Mouse (Mus musculus) hindbrain, embryonic 13.5 days (tissue): ENCODE measurements around the gene Parp1. TPM values are rescaled to one million over a fixed set of nuclear protein-coding genes. Genes with fewer than 3 reads are reported as not detected.

ENCODE experiments used
- ATAC-seq: fragments of 200-750 bp; cut with Nextera tagmentation; 2 replicates; pipeline ENCODE4 v1.8.0; 2017; ENCODE audit warnings: moderate TSS enrichment; ENCODE audit not compliant: low FRiP score
- H3K27ac ChIP-seq: fragments of 300-500 bp; sonication (generic); 2 replicates; pipeline ENCODE4 v1.5.1; 2015; ENCODE audit warnings: inconsistent platforms, mild to moderate bottlenecking, moderate library complexity
- H3K27me3 ChIP-seq: fragments of 300-500 bp; sonication (generic); 2 replicates; pipeline ENCODE4 v1.6.1; 2015; ENCODE audit warnings: mild to moderate bottlenecking, inconsistent platforms
- H3K36me3 ChIP-seq: fragments of 300-500 bp; sonication (generic); 2 replicates; pipeline ENCODE4 v1.6.1; 2015; ENCODE audit warnings: mild to moderate bottlenecking, inconsistent platforms
- H3K4me1 ChIP-seq: fragments of 300-500 bp; sonication (generic); replicated peaks from 2 replicates; pipeline ENCODE4 v1.6.1; 2015; ENCODE audit warnings: inconsistent platforms
- H3K4me2 ChIP-seq: fragments of 300-500 bp; sonication (generic); 2 replicates; pipeline ENCODE4 v1.6.1; 2015; ENCODE audit warnings: inconsistent platforms, mild to moderate bottlenecking, moderate library complexity
- H3K4me3 ChIP-seq: fragments of 300-500 bp; sonication (generic); 2 replicates; pipeline ENCODE4 v1.5.1; 2015; ENCODE audit warnings: mild to moderate bottlenecking, inconsistent platforms
- H3K9ac ChIP-seq: fragments of 300-500 bp; sonication (generic); 2 replicates; pipeline ENCODE4 v1.6.1; 2015; ENCODE audit warnings: mild to moderate bottlenecking, inconsistent platforms
- H3K9me3 ChIP-seq: fragments of 300-500 bp; sonication (generic); 2 replicates; pipeline ENCODE4 v1.6.1; 2016; ENCODE audit warnings: inconsistent platforms
- WGBS: fragments of 180-500 bp; shearing (Covaris S2); methylation state at CpG from one replicate; pipeline ENCODE4 v1.1.7; 2015; 5-methylcytosine and 5-hydroxymethylcytosine counted together
- polyA plus RNA-seq: library from polyadenylated mRNA; unstranded; fragments of >200 nt; fragmentation: Nextera tagmentation; extraction: Ambion mirVana; gene quantifications from 2 replicates; pipeline ENCODE4 v1.2.1, GENCODE M21; 2015

Gene Parp1
- polyA plus RNA-seq, 1 experiment from 2014 or later = 113 TPM

DNA sequence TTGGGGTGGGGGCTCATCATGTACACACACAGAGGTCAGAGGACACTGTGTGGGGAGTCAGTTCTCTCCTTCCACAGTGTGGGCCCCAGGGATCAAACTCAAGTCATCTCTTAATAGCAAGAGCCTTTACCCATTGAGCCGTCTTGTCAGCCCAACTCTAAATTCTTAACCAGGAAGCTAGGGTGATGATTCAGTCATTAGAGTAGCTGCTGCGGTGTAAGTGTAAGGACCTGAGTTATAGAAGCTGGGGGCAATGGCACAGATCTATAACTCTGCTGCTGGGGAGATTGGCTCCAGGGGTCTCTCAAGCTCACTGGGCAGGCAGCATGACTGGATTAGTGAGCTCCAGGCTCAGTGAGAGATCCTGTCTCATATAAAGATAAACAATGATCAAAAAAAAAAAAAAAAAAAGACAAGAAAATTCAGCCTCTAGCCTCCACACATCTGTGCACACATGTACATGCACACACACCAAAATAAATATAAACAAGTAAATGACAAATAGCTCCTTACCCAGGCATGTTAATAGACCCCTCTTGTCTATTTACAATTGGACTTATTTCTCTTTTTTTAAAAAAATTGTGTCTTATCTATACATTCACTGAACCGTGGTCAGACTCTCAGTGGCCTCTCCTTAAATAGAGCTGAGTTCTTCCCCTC, 25.9 kb upstream of the Parp1 start:
- H3K36me3 ChIP-seq = no peaks in the 10 kb centered on the region
- WGBS = 89% methylated on average over 3 of the region's 3 CpGs
- no peak overlapping the region for H3K4me3 ChIP-seq
- ATAC-seq = no peak
- H3K9me3 ChIP-seq = no peaks in the 10 kb centered on the region
- H3K4me1 ChIP-seq = peaks cover 23% of the 10 kb centered on the region
- 0 out of 2 replicates have a peak, but pooled peaks cover 2% of the 10 kb centered on the region for H3K27me3 ChIP-seq
- H3K4me2 ChIP-seq = no peak overlapping the region
- no peak overlapping the region for H3K27ac ChIP-seq
- no peak overlapping the region for H3K9ac ChIP-seq

DNA sequence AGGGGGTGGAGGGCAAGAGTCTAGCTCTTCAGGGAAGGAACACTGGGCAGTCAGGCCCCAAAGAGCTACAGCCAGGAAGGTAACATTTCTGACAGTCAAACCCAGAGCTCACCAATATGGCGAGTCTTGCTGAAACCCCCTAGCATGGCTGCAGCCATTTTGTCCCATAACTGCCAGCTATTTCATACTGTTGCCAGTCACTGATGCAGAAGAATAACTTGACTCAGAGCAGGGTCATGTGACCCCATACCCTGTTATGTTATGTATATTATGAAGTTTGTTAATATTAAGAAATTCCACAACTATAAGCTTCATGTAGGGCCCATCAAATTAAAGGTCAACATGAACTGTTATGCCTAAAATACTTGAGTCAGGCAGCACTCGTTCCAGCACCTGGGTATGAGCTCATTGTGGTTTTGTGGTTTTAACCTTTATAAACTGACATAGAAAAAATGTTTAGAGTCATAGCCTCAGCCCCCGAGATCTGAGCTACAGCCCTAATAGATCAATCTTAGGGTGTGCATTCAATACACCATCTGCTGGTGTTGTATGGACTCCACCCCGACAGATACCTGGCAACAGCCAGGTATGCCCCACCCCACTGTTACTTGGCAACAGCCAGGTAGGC, 22.7 kb upstream of the Parp1 start:
- H3K27ac ChIP-seq = no peak overlapping the region
- no peak overlapping the region for H3K9ac ChIP-seq
- no peak overlapping the region for H3K4me2 ChIP-seq
- H3K36me3 ChIP-seq = no peaks in the 10 kb centered on the region
- H3K4me1 ChIP-seq = peaks cover 41% of the 10 kb centered on the region
- WGBS = 77% methylated on average over 4 of the region's 4 CpGs
- no peaks in the 10 kb centered on the region for H3K9me3 ChIP-seq
- no peak for ATAC-seq
- 0 out of 2 replicates have a peak, but pooled peaks cover 15% of the 10 kb centered on the region for H3K27me3 ChIP-seq
- H3K4me3 ChIP-seq = no peak overlapping the region

DNA sequence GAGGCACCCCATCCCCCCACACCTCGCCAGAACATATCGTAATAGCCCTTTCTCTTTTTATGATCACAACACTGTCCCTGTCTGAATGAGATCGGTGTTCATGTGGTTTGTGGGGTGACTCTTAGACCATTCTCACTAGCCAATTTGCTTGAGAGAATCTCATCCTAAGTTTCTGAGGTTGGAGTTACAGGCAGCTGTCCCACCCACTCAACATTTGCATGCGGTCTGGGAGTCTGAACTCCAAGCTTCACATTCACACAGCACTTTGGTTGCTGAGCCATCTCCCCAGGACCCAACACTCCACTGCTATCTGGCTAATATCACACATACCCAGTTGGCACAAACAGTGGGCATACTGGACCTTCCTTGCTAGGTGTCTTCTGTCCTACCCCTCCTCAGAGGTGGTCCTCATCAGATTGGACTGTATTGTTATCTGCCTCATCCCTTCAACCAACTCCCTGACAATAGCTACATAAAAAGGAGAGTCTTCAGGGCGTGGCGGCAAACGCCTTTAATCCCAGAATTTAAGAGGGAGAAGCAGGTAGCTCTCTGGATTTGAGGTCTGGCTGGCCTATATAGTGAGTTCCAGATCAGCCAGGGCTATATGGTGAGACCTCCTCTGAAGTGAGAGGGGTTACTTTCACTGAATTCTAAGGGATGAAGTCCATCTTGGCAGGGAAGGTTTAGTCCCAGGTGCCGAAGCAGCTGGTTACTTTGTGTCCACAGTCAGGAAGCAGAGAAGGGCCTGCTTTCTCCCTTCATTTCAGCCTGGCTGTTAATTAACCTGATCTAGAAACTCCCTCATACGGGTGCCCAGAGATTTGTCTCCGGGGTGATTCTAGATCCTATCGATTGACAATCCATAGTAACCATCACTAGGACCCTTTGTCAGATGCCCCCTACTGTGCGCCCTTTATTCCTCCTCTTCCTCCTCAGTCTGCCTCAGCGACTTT, 21.6 kb upstream of the Parp1 start:
- H3K4me2 ChIP-seq = peak overlapping the region; percentile 51
- 44% methylated on average over 13 of the region's 13 CpGs for WGBS
- no peaks in the 10 kb centered on the region for H3K9me3 ChIP-seq
- ATAC-seq = peak; percentile 4; the same call in 1 of the 2 replicates
- peak overlapping the region; percentile 65 for H3K27ac ChIP-seq
- 0 out of 2 replicates have a peak, but pooled peaks cover 15% of the 10 kb centered on the region for H3K27me3 ChIP-seq
- H3K4me1 ChIP-seq = peaks cover 31% of the 10 kb centered on the region
- H3K9ac ChIP-seq = peak overlapping the region; percentile 39; the same call in 1 of the 2 replicates
- peak overlapping the region; percentile 4; the same call in 1 of the 2 replicates for H3K4me3 ChIP-seq
- H3K36me3 ChIP-seq = no peaks in the 10 kb centered on the region

DNA sequence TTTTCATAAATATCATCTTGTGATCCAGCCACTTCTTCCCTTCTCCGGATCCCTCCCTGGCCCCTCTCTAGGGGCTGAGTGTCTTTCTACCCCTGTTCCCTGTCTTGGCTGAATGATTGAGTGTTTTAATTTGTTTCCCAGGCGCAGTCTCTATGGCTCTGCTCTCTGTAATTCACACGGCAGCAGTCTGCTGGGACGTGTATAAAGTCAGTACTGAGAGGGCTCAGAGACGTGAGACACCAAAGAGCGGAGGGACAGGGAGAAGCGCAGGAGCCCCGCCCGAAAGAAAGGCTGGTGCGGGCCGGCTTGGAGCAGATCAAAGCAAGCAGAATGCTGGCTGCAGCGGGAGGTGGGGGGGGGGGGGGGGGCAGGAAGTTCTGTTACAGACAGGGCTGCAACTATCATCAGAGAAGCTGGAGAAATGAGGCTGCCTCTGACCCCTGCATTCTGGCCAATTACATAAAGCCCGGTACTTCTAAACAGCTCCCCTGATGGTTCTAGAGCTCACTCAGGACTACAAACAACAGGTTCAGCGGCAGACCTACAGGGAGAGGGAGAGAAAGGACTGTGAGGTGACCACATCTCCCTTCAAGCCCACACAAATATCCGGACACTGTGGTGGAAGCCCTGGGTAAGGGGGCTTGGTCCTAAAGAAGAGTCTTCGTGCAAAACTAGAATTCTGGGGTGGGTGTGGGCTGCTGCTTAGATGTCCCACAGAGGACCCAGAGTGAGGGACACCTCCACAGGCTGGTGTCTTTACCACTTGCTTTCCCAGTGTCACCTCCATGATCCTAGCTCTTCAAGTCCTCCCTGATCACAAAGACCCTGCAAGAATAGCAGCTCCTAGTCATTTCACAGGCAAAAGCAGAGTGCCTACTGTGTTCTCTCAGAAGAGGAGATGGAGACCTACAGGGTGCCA, 20.7 kb upstream of the Parp1 start:
- Histone ChIP-seq H3K4me1 (peaks cover 27% of the 10 kb centered on the region), H3K9me3 (no peaks in the 10 kb centered on the region), H3K9ac (peak overlapping the region; percentile 39; the same call in 1 of the 2 replicates), H3K4me2 (peak overlapping the region; percentile 51), H3K4me3 (peak overlapping the region; percentile 4; the same call in 1 of the 2 replicates), H3K27ac (peak overlapping the region; percentile 65), H3K36me3 (no peaks in the 10 kb centered on the region), H3K27me3 (0 out of 2 replicates have a peak, but pooled peaks cover 15% of the 10 kb centered on the region)
- peak; percentile 85 for ATAC-seq
- 3% methylated on average over 15 of the region's 16 CpGs for WGBS

DNA sequence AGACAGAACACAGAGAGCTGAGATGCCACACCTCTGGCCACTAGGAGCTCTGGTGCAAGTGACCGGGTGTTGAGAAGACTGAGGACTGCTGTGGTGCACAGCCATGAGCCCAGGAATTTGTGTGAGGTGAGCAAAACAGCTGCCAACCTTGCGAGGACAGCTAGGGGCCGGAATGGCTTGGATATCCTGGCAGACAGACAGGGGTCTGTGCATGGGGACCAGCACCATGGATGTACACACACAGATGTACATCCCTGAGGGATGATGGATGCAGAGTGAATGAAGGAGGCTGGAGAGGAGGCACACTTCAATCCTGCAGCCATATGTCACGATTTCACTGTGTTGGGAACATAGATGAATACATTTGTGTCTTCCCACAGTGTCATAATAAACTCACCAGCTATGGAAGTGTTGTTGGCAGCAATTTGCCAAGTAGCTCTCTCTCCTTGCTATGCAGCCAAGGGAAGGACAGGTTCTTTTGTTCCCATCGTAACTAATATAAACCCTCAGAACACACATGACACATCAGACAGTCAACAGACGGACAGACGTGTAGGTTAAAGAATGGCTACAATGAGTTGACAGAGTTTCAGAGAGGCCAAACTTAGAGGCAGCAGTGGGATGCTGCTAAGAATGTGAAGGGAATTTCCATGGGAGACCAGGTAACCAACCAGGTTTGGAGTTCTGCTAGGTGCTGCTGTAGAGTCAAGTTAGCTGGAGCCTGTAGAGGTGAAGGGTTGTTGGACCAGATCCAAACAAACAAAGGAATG, 19.0 kb upstream of the Parp1 start:
- Histone ChIP-seq H3K9ac (no peak overlapping the region), H3K4me1 (peaks cover 27% of the 10 kb centered on the region), H3K4me2 (no peak overlapping the region), H3K4me3 (no peak overlapping the region), H3K9me3 (no peaks in the 10 kb centered on the region), H3K27me3 (0 out of 2 replicates have a peak, but pooled peaks cover 15% of the 10 kb centered on the region), H3K27ac (no peak overlapping the region), H3K36me3 (no peaks in the 10 kb centered on the region)
- WGBS = 77% methylated on average over 7 of the region's 7 CpGs
- ATAC-seq = no peak

DNA sequence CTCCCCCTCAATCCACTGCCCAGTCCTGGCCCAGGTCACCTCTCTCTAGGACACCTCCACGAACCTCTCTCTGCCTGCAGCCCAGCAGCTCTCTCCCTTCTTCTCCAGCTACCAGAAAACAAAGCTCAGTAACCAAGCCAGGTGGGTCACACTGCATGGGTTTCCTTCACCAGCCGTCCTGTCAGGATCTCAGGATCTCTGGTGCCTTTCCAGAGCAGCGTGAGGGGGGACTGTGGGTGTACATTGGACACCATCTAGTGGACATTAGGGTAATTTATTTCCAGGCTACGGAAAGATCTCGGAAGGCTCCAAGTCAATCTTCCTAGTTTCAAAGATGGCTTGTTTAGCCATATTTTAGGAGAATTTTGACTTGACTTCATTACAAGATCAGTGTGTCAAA, 18.0 kb upstream of the Parp1 start:
- Histone ChIP-seq H3K27me3 (0 out of 2 replicates have a peak, but pooled peaks cover 15% of the 10 kb centered on the region), H3K9me3 (no peaks in the 10 kb centered on the region), H3K9ac (no peak overlapping the region), H3K4me2 (no peak overlapping the region), H3K4me3 (no peak overlapping the region), H3K36me3 (no peaks in the 10 kb centered on the region), H3K27ac (no peak overlapping the region), H3K4me1 (peaks cover 27% of the 10 kb centered on the region)
- 28% methylated on average over 5 of the region's 5 CpGs for WGBS
- ATAC-seq = 0 out of 2 replicates have a peak, but pooled peaks have one; percentile 27

DNA sequence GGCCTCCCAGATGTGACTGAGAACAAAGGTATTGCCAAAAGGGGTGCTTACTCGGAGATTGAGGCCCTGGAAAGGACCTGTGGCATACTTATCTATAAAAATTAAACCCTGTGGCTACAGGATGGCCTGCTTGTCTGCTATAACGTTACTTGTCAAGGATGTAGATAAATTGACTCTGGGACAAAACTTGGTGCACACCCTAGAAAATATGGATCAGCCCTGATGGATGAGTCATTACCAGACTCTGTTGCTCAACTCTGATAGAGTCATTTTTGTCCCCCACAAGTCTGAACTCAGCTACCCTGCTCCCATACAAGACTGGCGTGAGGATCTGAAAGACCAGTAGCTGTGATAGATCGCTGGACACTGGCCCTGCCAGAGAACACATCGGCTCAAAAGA, 11.8 kb upstream of the Parp1 start:
- no peak overlapping the region for H3K9ac ChIP-seq
- no peaks in the 10 kb centered on the region for H3K36me3 ChIP-seq
- H3K27me3 ChIP-seq = no peaks in the 10 kb centered on the region
- no peak overlapping the region for H3K4me3 ChIP-seq
- no peaks in the 10 kb centered on the region for H3K9me3 ChIP-seq
- H3K27ac ChIP-seq = no peak overlapping the region
- H3K4me1 ChIP-seq = no peaks in the 10 kb centered on the region
- H3K4me2 ChIP-seq = no peak overlapping the region
- ATAC-seq = no peak
- 93% methylated on average over 5 of the region's 5 CpGs for WGBS

DNA sequence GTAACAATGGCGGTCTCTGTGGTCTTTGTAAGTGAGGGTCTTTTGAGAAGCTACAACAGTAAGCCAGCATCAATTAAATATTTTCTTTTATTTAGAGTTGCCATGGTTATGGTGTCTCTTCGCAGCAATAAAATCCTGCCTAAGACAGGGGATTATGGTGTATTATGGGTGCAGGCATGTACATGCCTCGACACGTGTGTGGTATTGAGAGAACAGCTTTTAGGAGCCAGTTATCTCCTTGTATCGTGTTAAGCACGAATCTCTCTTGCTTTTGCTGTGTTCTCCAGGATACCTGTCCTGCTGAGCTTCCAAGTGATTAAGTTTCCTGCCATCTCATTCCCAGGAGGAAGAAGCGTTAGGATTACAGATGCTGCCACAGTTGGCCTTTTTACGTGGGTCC, 9.3 kb upstream of the Parp1 start:
- Histone ChIP-seq H3K27ac (no peak overlapping the region), H3K4me3 (no peak overlapping the region), H3K27me3 (no peaks in the 10 kb centered on the region), H3K4me1 (no peaks in the 10 kb centered on the region), H3K4me2 (no peak overlapping the region), H3K9ac (no peak overlapping the region), H3K36me3 (no peaks in the 10 kb centered on the region), H3K9me3 (no peaks in the 10 kb centered on the region)
- no peak for ATAC-seq
- WGBS = 69% methylated on average over 8 of the region's 8 CpGs

DNA sequence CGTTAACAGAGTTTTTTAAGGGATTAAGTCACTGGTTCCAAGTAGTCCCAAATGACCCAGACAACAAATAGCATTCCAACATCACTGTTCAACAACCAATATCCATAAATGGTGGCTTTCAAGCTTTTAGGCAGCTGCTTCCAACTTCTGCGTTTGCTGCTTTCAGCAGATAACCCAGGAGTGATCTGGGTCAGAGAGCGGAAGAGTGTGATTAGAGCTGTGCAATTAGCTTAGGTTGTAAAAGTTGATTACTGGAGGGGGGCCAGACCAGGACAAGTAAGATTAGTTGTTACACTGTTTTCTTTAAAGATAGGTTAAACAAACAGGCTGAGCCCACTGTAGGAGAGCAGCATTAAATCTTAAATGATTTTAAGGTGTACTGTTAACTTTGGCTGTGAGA, 7.5 kb upstream of the Parp1 start:
- Histone ChIP-seq H3K27me3 (no peaks in the 10 kb centered on the region), H3K27ac (no peak overlapping the region), H3K9ac (no peak overlapping the region), H3K9me3 (no peaks in the 10 kb centered on the region), H3K4me1 (no peaks in the 10 kb centered on the region), H3K4me3 (no peak overlapping the region), H3K4me2 (no peak overlapping the region), H3K36me3 (no peaks in the 10 kb centered on the region)
- no peak for ATAC-seq
- WGBS = 81% methylated on average over 3 of the region's 3 CpGs

DNA sequence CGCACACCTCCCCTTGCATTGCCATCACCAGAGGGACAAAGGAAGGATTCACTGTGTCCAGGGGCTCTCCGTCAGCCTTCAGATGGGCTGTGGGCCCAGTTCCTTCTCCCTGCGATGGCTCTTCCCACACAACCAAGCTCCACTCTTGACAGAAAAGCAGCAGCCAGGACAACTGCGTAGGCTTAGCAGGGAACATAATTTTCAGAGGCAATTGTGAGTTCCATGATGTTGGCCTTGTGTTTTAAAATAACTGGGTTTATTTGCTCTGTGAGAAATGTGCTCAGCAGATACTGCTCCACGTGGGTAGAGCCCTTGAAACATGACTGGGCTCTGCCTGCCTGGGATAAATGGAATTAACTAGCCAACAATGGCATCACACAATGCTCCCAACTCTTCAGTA, 3.8 kb upstream of the Parp1 start:
- ATAC-seq = no peak
- no peak overlapping the region for H3K4me2 ChIP-seq
- no peak overlapping the region for H3K9ac ChIP-seq
- 80% methylated on average over 5 of the region's 5 CpGs for WGBS
- H3K4me3 ChIP-seq = no peak overlapping the region
- no peaks in the 10 kb centered on the region for H3K36me3 ChIP-seq
- no peak overlapping the region for H3K27ac ChIP-seq
- H3K27me3 ChIP-seq = no peaks in the 10 kb centered on the region
- H3K4me1 ChIP-seq = peaks cover 7% of the 10 kb centered on the region
- H3K9me3 ChIP-seq = no peaks in the 10 kb centered on the region

DNA sequence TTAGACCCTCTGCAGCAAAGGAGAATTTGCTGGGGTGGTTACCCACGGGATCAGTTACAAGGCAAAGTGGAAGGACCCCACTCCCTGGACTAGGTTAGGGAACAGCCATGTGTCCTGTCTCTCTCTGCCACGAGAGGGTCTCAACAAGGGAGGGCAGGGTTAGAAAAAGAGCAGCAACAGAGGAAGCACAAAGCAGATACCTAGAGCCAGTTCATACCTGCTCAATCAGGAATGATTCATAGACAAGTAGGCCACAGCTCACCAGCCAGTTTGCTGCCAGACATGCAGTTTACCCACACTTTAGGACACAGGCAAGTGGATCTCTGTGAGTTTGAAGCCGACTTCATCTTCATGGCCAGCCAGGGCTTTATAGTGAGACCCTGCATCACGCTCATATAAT, 963 bp upstream of the Parp1 start:
- 82% methylated on average over 4 of the region's 4 CpGs for WGBS
- no peaks in the 10 kb centered on the region for H3K27me3 ChIP-seq

More for the DNA sequence above, 963 bp upstream of the Parp1 start:
- no peaks in the 10 kb centered on the region for H3K9me3 ChIP-seq
- H3K9ac ChIP-seq = no peak overlapping the region
- 0 out of 2 replicates have a peak, but pooled peaks cover 10% of the 10 kb centered on the region for H3K36me3 ChIP-seq
- ATAC-seq = no peak
- H3K27ac ChIP-seq = no peak overlapping the region
- H3K4me1 ChIP-seq = peaks cover 36% of the 10 kb centered on the region
- H3K4me3 ChIP-seq = no peak overlapping the region
- H3K4me2 ChIP-seq = no peak overlapping the region
